Mouse (Mus musculus) kidney, embryonic 14.5 days (tissue): ENCODE measurements around the gene Klhl4. TPM values are rescaled to one million over a fixed set of nuclear protein-coding genes. Genes with fewer than 3 reads are reported as not detected.

Experiments used
- ATAC-seq: fragments of 200-750 bp; cut with Nextera tagmentation; 2 replicates; pipeline ENCODE4 v1.8.0; 2017; ENCODE audit warnings: moderate number of reproducible peaks, mild to moderate bottlenecking, moderate TSS enrichment, moderate library complexity; ENCODE audit not compliant: low FRiP score, low TSS enrichment
- H3K27ac ChIP-seq: fragments of 300-500 bp; sonication (generic); 2 replicates; pipeline ENCODE4 v1.5.1; 2014; ENCODE audit warnings: low read depth, mild to moderate bottlenecking, low read length, moderate library complexity, mixed read lengths
- H3K27me3 ChIP-seq: fragments of 300-500 bp; sonication (generic); 2 replicates; pipeline ENCODE4 v1.6.1; 2014; ENCODE audit warnings: mild to moderate bottlenecking, low read length; ENCODE audit not compliant: control insufficient read depth, insufficient read depth
- H3K36me3 ChIP-seq: fragments of 300-500 bp; sonication (generic); 2 replicates; pipeline ENCODE4 v1.6.1; 2014; ENCODE audit warnings: low read length, mixed read lengths; ENCODE audit not compliant: control insufficient read depth, insufficient read depth
- H3K4me1 ChIP-seq: fragments of 300-500 bp; sonication (generic); 2 replicates; pipeline ENCODE4 v1.6.1; 2014; ENCODE audit warnings: low read length, mixed read lengths; ENCODE audit not compliant: control insufficient read depth, insufficient read depth
- H3K4me2 ChIP-seq: fragments of 300-500 bp; sonication (generic); replicated peaks from 2 replicates; pipeline ENCODE4 v1.6.1; 2014; ENCODE audit warnings: low read depth, mild to moderate bottlenecking, low read length
- H3K4me3 ChIP-seq: fragments of 300-500 bp; sonication (generic); 2 replicates; pipeline ENCODE4 v1.5.1; 2014; ENCODE audit warnings: mild to moderate bottlenecking, low read length
- H3K9ac ChIP-seq: fragments of 300-500 bp; sonication (generic); 2 replicates; pipeline ENCODE4 v1.6.1; 2014; ENCODE audit warnings: low read depth, mild to moderate bottlenecking, low read length, moderate library complexity
- H3K9me3 ChIP-seq: fragments of 300-500 bp; sonication (generic); 2 replicates; pipeline ENCODE4 v1.6.1; 2016; ENCODE audit warnings: low read length; ENCODE audit not compliant: control insufficient read depth
- WGBS: fragments of 180-500 bp; shearing (Covaris S2); extraction: QIAGEN DNeasy Blood & Tissue Kit; methylation state at CpG from one replicate; pipeline ENCODE4 v1.1.7; 2014; 5-methylcytosine and 5-hydroxymethylcytosine counted together
- polyA plus RNA-seq: library from polyadenylated mRNA; unstranded; fragments of >200 nt; fragmentation: Nextera tagmentation; extraction: Ambion mirVana; gene quantifications from 2 replicates; pipeline ENCODE4 v1.2.1, GENCODE M21; 2014

Gene Klhl4
- polyA plus RNA-seq, result 24.9 and 35.0 TPM in 2 replicates

DNA sequence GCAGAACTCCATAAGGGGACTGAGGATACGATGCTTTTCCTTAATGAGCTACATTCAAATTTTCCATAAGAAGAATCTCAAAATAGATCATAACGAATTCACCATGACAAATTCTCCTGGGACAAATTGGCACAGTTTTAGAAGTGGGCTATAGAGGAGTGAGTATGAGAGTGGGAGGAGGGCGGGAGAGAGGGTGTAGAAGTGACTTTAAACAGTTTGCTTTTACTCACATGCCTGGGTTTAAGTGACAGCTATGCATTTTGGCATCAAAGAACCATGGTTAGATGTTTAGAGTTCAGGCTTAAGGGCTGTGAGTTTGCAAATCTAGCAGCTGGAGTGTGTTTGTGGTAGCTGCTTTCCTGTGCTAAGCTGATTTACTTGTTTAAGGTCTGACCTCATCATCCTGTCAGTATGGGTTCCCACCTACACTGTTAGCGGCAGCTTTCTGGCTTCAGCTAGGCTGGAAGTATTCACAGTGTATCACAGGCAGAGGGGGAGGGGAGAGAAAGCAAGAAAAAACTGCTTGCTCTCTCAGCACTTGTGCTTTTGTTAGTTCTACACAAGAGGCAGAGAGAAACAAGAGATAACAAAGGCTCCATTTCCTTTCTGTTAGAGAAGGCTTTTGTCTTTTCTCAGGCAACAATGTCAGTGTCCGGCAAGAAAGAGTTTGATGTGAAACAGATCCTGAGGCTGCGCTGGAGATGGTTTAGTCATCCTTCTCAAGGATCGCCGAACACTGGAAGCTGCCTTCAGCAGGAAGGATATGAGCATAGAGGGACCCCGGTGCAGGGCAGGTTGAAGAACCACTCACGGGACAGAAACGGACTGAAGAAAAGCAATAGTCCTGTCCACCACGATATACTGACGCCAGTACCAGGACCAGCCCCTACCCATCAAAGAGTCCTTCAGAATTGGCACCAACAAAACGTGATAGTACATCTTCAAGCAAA, at the start of gene Klhl4:
Gene Klhl4, plus strand, starts transcription at position 552 of the 950 bp plus-strand sequence.
- Histone ChIP-seq H3K4me1 (no peaks in the 10 kb centered on the region), H3K9me3 (no peaks in the 10 kb centered on the region), H3K4me2 (peak within 1 kb of the TSS; percentile 25), H3K4me3 (peak within 1 kb of the TSS; percentile 22), H3K27ac (peak within 1 kb of the TSS; percentile 24; the same call in 1 of the 2 replicates), H3K36me3 (no peaks in the 10 kb centered on the region), H3K9ac (0 out of 2 replicates have a peak within 1 kb of the TSS, but pooled peaks have one; percentile 7), H3K27me3 (no peaks in the 10 kb centered on the region)
- WGBS, result 44% methylated on average over 14 of the region's 14 CpGs
- peak; percentile 96 for ATAC-seq

DNA sequence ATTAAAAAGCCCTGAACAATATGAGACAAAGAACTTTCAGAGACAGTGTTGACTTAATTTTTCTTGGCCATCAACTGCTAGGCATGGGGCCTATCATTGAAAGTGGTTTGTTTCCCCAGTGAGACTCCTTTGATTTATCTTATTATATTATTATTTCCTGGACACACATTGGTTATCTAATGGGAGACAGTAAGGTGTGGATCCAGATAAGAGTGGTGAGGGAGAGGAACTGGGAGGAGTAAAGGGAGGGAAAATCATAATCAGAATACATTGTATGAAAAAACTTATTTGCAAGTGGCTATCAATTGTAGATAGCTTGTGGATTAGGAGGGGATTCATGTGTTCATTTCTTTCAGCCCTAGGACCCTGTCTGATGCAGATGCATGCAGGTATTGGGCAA, 10.0 kb downstream of the Klhl4 start:
- no peak overlapping the region for H3K4me3 ChIP-seq
- H3K9ac ChIP-seq, result no peak overlapping the region
- no peaks in the 10 kb centered on the region for H3K9me3 ChIP-seq
- no peak overlapping the region for H3K4me2 ChIP-seq
- ATAC-seq, result no peak
- no peaks in the 10 kb centered on the region for H3K4me1 ChIP-seq
- H3K36me3 ChIP-seq, result no peaks in the 10 kb centered on the region
- H3K27ac ChIP-seq, result no peak overlapping the region
- H3K27me3 ChIP-seq, result no peaks in the 10 kb centered on the region

DNA sequence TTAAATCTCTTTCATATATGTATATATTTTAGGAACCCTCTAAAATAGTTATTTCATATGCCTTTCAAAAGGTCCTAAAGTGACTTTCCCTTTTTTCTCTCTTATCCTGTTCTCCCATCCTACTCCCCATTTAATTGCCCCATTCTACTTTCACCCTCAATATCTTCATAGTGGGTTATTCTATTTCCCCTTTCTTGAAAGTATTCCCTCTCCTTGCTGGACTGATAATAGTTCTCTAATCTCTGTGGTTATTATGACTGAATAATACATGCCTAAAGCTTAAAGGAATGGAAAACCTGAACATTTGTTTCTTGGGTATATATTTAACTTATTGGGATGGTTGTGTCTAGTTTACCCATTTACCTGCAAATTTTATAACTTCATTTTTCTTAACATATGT, 12.6 kb downstream of the Klhl4 start:
- Histone ChIP-seq H3K4me2 (no peak overlapping the region), H3K9ac (no peak overlapping the region), H3K4me3 (no peak overlapping the region), H3K27ac (no peak overlapping the region), H3K36me3 (no peaks in the 10 kb centered on the region), H3K27me3 (no peaks in the 10 kb centered on the region), H3K9me3 (no peaks in the 10 kb centered on the region), H3K4me1 (no peaks in the 10 kb centered on the region)
- no peak for ATAC-seq

DNA sequence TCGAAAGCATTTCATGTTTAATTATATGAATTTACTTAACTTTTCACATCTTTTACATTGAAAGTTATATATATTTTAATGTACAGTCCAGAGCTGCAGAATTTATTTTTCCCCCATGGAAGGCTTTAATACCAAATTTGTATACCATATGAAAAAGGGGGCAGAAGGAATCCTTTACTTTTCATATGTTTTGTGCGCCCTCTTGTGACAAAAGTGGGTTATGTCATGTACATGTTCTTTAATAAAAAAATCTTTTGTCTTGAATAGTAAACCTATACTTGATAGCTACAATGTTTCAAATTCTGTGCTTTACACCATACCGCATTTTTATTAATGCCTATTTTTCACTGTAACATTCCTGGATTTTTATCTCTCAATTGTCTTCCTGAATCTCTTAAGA, 84.0 kb downstream of the Klhl4 start:
- no peaks in the 10 kb centered on the region for H3K9me3 ChIP-seq
- H3K4me1 ChIP-seq, result no peaks in the 10 kb centered on the region
- H3K9ac ChIP-seq, result no peak overlapping the region
- ATAC-seq, result no peak
- H3K4me3 ChIP-seq, result no peak overlapping the region
- 34% methylated on average over 3 of the region's 3 CpGs for WGBS
- no peak overlapping the region for H3K4me2 ChIP-seq
- H3K36me3 ChIP-seq, result no peaks in the 10 kb centered on the region
- no peak overlapping the region for H3K27ac ChIP-seq
- no peaks in the 10 kb centered on the region for H3K27me3 ChIP-seq

DNA sequence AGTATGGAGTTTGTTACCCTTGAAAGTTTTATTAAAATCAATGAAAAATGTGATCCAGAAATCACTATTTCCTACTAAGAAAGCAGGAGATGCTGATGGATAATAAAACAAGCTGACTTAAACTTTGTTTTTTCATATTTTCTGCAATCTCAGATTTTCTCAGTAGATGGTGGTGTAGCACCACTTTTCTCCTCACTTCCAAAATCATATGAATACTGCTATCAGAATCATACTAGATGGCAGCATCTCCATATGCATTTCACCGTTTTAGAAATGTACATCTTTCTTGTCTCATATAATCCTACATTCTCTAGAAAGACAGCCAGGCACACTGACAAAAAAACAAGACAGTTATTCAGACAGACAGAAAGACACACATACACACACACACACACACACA, 108.2 kb downstream of the Klhl4 start:
- no peaks in the 10 kb centered on the region for H3K27me3 ChIP-seq
- no peak overlapping the region for H3K4me2 ChIP-seq
- no peak for ATAC-seq
- no peak overlapping the region for H3K4me3 ChIP-seq
- H3K9me3 ChIP-seq, result no peaks in the 10 kb centered on the region
- H3K4me1 ChIP-seq, result no peaks in the 10 kb centered on the region
- no peak overlapping the region for H3K9ac ChIP-seq
- 59% methylated on average over 1 of the region's 1 CpGs for WGBS
- H3K27ac ChIP-seq, result no peak overlapping the region
- H3K36me3 ChIP-seq, result no peaks in the 10 kb centered on the region
